Mouse (Mus musculus) stomach, adult 2 months (tissue): ENCODE results near the gene Grhl1. TPM values are rescaled to one million over a fixed set of nuclear protein-coding genes. Genes with fewer than 3 reads are reported as not detected.

Experiments used
- polyA plus RNA-seq: library from polyadenylated mRNA; depleted of rRNA; stranded (reverse); fragments of >200 nt; gene quantifications from 2 replicates; pipeline ENCODE4 v1.2.3, GENCODE M21; 2012; rRNA removed

Grhl1 gene
- polyA plus RNA-seq: 4.9 and 5.4 TPM in 2 replicates

DNA sequence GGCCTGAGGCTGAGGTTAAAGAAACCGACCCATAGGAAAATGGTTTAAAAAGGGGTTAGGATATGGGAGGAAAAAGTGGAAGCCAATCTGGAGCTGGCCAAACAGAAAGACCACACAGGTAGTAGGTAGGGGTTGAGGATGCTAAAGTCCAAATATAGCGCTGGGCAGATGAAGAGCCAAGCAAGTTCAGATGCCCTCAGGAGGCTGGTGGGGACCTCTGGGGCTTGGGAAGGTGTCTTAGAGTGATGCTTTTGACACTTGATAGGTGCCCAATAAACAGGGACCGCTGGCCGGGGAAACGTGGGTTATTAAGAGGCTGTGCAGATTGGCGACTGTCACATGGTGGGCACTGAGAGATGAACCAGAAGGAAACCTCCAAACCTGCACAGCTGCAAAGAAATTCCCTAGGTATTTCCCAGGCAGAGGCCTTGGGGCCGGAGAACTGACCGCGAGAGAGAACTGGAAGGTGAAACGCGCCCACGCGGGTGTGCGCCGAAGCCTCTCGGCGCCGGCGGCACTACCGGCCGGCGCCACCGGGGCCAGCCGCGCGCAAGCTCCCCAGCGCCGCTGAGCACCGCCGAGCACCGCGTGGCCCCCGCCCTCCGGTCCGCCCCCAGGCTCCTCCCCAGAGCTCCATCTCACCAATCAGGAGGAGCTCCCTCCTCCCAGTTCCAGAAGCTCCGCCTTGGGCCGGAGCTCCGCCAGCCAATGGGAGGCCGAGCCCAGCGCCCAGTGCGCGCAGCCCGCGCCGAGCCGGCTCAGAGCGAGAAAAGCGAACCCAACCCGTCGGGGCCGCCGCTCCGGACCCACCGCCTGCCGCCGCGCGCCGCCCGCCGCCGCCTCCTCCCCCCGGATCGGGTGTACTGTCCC lies at the start of gene Grhl1:
TSS of gene Grhl1 (plus strand) at position 761 of the 870 bp plus-strand sequence.

DNA sequence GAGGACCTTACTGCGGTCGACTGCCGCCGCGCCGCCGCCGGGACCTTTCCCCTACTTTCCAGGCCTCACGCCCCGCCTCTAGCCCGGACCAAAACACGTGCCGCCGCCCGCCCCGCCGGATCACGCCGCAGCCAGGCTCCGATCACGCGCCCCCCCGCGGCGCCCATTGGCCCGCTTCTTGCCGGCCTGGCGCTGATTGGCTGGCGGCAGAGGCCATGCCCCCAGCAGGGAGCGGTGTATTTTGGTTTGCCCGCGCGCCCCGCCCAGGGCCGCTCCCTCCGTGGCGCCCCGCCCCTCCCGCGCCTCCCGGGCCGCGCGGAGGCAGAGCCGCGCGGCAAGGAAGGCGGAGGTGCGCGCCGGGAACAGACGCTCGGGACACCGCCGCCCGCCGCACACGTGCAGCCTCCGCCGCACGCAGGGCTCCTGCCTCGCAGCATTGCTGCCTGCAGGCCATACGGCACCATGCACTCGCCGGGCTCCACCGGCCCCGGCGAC lies 79.0 kb downstream of the Grhl1 start, which contains the start of gene Klf11:
TSS of gene Klf11 (plus strand) at position 212 of the 495 bp plus-strand sequence.

Other genes starting within 250 kb of the Grhl1 start
- gene Taf1b, start 73.9 kb upstream of the Grhl1 start, polyA plus RNA-seq: 1.0 and 1.5 TPM in 2 replicates
- gene Klf11, start 79.0 kb downstream of the Grhl1 start, polyA plus RNA-seq: 3.8 and 4.8 TPM in 2 replicates
- 4.8 TPM in 2 replicates for gene Cys1, start 109.5 kb downstream of the Grhl1 start, polyA plus RNA-seq
- gene Rrm2, start 136.0 kb downstream of the Grhl1 start, polyA plus RNA-seq: 4.7 and 6.3 TPM in 2 replicates